Mouse (Mus musculus): ENCODE measurements at regions not wholly inside any gene's neighbourhood (a gene's known extent, or its start where the extent isn't known, plus 50 kb on each side); places are given as distances from the start of the nearest gene placed in this dataset.

GRCm38 (mm10) chr7:145107575-145108170, 100.2 kb downstream of the 1810010D01Rik start:
- no peak for DNase-seq
- intact Hi-C loops (cut with DNase I), result no loop called here

- intact Hi-C loops (cut with DNase I), result no loop called here
- peak in 1 of 2 experiments; percentile 49 for DNase-seq
Measured at GRCm38 (mm10) chr7:145106494-145106849, 101.4 kb downstream of the 1810010D01Rik start.

- intact Hi-C loops (cut with DNase I), result no loop called here
- no peak for DNase-seq
Measured at GRCm38 (mm10) chr7:145105831-145106493, 102.0 kb downstream of the 1810010D01Rik start.

- intact Hi-C loops (cut with DNase I), result no loop called here
- DNase-seq, result no peak
Measured at GRCm38 (mm10) chr7:145102692-145103091, 105.2 kb downstream of the 1810010D01Rik start.

GRCm38 (mm10) chr7:145102216-145102615, 105.7 kb downstream of the 1810010D01Rik start:
- intact Hi-C loops (cut with DNase I), result no loop called here
- DNase-seq, result peak in 1 of 2 experiments; percentile 40

GRCm38 (mm10) chr7:145098335-145098734, 109.6 kb downstream of the 1810010D01Rik start:
- intact Hi-C loops (cut with DNase I), result loop anchor here (2.0 to 5.0 kb wide), 2 partner anchors 66 to 160 kb away; partner anchors contain the start of gene Ccnd1
- no peak for DNase-seq

DNA sequence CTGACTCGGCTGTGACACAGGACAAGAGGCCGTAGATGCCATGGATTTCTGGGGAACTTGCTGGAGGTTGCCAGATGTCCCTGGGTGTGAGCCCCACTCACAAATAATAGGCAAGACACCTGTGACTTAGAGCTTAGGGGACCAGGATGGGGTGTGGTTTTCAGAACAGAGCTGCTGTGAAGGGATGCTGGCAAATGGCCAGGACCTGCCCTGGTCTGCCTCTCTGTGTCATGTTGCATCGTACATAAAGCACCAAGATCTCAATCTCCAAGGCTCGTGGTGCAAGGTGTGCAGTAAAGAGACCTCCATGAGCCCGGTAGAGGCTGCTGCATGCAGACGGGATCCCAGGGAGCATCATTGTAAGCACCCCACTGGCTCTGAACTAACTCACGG, 113.8 kb downstream of the 1810010D01Rik start:
- intact Hi-C loops (cut with DNase I), result no loop called here
- no peak for DNase-seq

DNA sequence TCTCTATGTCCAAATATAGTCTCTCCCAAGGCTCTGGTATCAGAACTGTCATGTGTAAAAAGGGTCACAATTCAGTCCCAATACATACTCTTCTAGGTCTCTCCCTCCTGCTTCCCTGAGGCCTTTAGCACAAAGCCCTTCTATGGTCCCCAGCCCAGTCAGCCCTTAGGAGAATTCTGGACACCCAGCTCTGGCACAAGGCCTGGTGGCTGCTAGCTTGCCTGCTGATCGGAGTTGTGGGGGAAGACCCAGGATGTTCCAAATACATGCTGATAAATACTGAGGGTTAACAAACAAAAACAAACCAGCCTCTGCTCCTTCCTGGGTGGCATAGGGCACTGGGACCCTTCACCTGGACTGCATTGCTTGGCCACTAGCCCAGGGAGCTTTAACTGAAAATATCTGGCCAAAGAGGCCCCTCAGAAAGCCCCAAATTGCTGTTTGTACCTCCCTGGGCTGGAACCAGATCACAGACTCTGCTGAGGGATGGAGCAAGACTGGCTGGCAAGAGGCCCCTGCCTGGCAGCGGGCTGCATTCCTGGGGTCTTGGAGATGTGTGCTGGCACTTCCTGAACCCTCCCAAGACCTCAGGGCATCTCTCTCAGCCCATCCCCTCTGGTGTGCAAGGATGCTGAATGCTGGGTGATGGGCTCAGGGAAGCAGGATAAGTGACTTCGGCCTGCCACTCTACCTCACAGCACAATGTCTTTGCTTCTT, 114.3 kb downstream of the 1810010D01Rik start:
- intact Hi-C loops (cut with DNase I), result no loop called here
- no peak for DNase-seq

- intact Hi-C loops (cut with DNase I), result no loop called here
- DNase-seq, result no peak
Measured at GRCm38 (mm10) chr7:145092392-145093176, 115.3 kb downstream of the 1810010D01Rik start.

GRCm38 (mm10) chr7:145090849-145091248, 117.1 kb downstream of the 1810010D01Rik start:
- intact Hi-C loops (cut with DNase I), result no loop called here
- no peak for DNase-seq

DNA sequence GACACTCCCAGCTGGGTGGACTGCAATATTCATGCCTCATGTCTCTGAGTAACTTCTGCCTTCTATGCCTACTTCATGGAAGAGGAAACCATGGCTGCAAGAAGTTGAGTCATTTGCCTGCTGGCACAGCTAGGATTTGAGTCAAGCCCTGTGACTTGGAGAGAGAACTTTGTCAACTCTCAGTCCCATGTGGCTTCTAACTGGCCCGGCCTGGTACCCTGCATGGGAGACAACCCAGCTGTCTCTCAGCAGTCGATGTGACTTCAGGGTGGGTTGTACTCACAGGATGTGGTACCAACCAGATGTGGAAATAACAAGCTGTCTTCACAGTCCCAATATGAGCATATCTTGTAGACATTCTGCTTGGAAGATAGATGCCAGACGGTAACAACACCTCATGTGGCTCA, 118.6 kb downstream of the 1810010D01Rik start:
- DNase-seq, result no peak
- intact Hi-C loops (cut with DNase I), result no loop called here

DNA sequence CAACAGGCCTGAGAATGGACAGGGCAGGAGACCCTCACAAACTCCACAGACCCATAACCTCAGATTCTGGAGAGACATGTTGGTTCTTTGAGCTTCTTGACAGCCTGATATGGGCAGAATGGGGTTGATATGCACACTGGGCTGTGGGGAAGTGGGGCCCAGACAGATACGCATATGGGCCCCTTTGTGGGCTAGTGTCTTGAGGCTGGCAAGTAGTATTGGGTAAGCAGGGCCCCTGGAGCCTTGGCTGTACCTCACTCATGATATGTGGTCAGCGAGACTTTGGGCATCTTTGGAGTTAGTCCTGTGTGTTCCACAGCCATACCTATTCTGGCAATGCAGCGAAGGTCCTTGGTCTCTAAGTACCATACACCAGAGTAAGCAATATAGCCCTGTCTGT, 119.3 kb downstream of the 1810010D01Rik start:
- DNase-seq, result no peak
- intact Hi-C loops (cut with DNase I), result no loop called here

GRCm38 (mm10) chr7:145087790-145088189, 120.1 kb downstream of the 1810010D01Rik start:
- intact Hi-C loops (cut with DNase I), result no loop called here
- no peak for DNase-seq

DNA sequence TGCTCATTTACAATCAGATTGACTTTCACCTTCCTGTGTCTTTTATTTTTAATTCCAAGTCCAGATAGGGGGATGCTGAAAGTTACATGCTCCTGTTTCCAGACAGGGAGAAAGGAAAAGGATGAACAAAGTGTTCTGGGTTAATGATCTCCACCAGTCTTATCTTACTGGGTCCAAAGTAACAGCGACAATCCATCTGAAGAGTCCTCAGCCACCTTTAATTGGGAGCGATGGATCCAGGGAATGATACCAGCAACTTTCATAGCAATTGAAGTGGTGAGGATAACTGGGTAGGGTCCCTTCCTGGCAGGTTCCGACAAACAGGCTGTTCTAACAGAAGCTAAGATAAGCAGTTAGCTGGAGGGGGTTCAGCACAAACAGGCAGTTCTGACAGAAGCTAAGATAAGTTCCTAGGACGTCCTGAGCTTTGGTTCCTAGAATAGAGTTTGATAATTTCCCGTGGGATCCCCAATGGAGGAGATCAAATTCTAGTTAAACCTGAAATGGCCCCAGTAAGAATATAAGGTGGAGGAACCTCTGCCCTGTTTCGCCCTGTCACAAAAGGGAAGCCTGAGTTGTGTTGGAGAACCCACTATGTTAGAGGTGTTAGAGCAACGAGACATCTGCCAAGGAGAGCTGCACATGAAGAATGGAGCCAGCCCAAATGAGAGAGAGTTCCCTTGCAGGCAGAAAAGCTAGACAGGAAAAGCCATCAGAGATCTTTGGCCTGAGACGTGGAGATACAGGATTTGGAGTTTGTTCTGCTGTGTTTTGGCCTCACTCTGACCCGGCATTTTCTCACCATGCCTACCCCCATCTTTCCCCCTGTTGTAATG, 124.8 kb downstream of the 1810010D01Rik start:
- no peak for DNase-seq

DNA sequence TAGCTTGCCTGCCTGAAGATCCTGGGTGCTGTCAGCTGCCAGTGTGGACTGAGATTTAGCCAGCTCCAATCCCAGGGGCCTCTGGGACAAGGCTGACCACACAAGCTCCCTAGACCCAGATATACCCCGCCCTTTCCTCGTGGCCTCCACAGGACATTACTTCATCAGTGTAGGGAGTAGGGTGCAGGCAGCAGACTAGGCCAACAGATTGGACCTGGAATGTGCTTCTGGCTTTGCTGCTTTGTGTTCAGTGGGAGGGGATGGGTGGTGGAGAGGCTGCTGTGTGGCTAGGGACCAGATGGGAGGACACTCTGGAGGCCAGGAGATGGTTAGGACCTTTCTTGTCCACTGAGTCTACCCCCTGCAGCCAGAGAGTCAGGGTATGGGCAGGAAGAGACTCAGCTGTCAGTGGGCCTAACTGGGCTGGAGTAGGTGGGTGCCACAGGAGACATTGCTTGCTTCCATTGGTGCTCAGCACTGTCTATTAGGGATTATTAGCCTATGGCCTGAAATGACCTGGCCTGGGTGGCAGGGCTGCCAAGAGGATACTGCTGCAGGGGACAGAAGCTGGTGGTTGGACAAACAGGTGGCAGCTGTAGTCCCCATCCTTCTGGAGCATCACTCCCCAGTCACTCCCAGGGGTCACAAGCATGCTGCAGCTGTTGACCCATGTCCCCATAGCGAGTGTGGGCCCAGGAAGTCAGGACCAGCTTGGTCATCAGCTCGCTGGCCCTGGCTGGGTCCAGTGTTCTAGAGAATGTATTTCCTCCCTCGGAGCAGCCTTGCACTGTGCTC, 132.5 kb upstream of the Ccnd1 start:
- intact Hi-C loops (cut with DNase I), result no loop called here
- no peak for DNase-seq

More for the DNA sequence above, 124.8 kb downstream of the 1810010D01Rik start:
- intact Hi-C loops (cut with DNase I), result no loop called here

- DNase-seq, result no peak
- intact Hi-C loops (cut with DNase I), result no loop called here
Measured at GRCm38 (mm10) chr7:145071533-145071932, 131.8 kb upstream of the Ccnd1 start.

- intact Hi-C loops (cut with DNase I), result no loop called here
- no peak for DNase-seq
Measured at GRCm38 (mm10) chr7:145067366-145067765, 127.6 kb upstream of the Ccnd1 start.

DNA sequence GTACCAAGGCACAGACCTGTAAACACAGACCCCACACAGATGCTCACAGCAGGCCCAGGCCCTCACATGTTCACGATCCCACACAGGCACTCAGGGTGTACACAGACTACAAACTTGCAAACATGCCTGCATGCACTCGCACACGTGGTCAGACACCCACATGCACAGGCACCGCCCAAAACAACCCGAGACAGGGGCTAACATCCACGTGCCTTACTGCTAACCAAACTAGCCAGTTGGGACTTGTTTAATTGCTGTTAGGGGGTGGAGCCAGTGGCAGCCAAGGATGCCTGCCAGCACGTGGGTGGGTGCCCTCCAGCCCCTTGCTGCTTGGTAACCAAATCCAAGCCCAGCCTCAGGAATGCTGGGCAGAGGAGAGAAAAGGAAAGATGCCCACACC, 116.6 kb upstream of the Ccnd1 start:
- intact Hi-C loops (cut with DNase I), result no loop called here
- DNase-seq, result no peak

- no peak for DNase-seq
- intact Hi-C loops (cut with DNase I), result no loop called here
Measured at GRCm38 (mm10) chr7:145051616-145052015, 111.9 kb upstream of the Ccnd1 start.

Data from gastrocnemius, postnatal 36 days (tissue).